Mouse (Mus musculus): Measurements from ENCODE around the gene 4930590J08Rik. TPM values are rescaled to one million over a fixed set of nuclear protein-coding genes. Genes with fewer than 3 reads are reported as not detected.
A peak's percentile ranks its signal among the peaks of the same experiment; 100 is the strongest.

Gene 4930590J08Rik
- total and polyA plus RNA-seq, 3 experiments: 0.33 to 0.42 TPM; not detected in 1

DNA sequence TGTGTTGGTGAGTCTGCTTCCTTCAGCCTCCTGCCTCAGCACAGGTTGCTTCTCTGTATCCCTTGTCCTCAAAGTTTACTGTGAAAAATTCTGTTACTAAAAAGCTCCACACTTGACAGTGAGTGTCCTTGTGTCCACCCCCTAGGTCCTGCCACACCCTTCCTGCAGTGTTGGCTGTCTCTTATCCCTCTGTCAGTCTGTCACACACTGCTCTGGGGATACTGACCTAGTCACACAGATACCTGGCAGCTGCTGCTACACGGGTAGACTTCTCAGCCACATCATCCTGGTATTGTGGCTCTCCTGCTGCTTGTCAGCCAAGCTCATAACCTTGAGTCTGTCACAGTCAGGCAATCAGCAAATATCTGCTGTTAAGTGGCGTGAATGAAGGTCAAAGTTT lies 90.2 kb downstream of the 4930590J08Rik start:
- H3K4me1 ChIP-seq (ENCODE audit: control insufficient read depth in 1 of 2, insufficient read depth in 2 of 2, low read length in 2 of 2): no peaks in the 10 kb centered on the region
- H3K9ac ChIP-seq (ENCODE audit: control insufficient read depth, low read depth, low read length, poor library complexity, severe bottlenecking): no peak overlapping the region
- no peak overlapping the region for H3K4me3 ChIP-seq (ENCODE audit: control insufficient read depth in 1 of 2, insufficient read depth in 1 of 2, low read depth in 2 of 2, low read length in 2 of 2)

DNA sequence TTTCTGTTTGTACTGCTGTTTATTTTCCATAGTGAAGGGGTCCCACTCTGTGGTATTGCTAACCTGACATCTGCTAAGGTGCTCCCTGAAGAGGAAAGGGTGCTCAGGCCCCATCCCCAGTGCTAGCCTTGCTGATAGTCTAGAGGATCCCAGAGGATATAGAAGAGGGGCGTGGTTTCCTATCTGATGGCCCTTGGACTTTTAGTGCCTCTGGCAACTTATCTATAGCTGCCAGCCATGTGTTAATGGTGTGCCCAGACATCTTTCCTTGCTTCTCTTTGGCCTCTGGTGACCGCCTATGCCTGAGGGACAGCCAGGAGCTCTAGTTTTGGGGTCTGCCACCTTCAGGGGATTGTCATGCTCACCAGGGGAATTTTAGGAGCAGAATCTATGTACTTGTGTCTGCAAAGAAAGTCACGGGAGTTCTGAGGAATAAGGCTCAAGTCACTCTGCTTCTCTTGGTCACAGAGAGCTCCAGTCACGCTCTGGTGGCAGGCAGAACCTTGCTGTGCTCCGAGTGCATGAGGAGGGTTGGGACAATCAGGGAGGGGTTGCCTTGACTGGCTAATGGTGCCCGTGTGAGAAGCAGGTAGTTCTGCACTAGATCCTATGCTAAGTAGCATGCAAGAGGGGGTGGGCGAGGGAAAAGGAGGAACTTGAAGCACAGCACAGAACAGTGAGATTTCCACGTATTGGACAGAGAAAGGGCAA lies 91.3 kb downstream of the 4930590J08Rik start:
- Histone ChIP-seq H3K4me1 (ENCODE audit: control insufficient read depth in 1 of 2, insufficient read depth in 2 of 2, low read length in 2 of 2) (no peaks in the 10 kb centered on the region), H3K9me3 (replicated peaks; ENCODE audit: insufficient read depth, low read length) (no peaks in the 10 kb centered on the region), H3K79me2 (ENCODE audit: control insufficient read depth, insufficient read depth, low read length, poor library complexity) (no peaks in the 10 kb centered on the region), H3K4me3 (ENCODE audit: control insufficient read depth in 1 of 2, insufficient read depth in 1 of 2, low read depth in 2 of 2, low read length in 2 of 2) (no peak overlapping the region), H3K9ac (ENCODE audit: control insufficient read depth, low read depth, low read length, poor library complexity, severe bottlenecking) (no peak overlapping the region), H3K36me3 (ENCODE audit: control insufficient read depth in 1 of 2, insufficient read depth in 2 of 2, low read length in 2 of 2) (no peaks in the 10 kb centered on the region), H3K27me3 (ENCODE audit: control insufficient read depth in 1 of 2, insufficient read depth in 2 of 2, low read length in 2 of 2) (no peaks in the 10 kb centered on the region), H3K27ac (ENCODE audit: control insufficient read depth, low read depth, low read length) (no peak overlapping the region)
- peak; percentile 5 for DNase-seq (ENCODE audit: low read depth, low spot score)
- TF ChIP-seq MYC (IDR thresholded peaks at IDR 0.05; ENCODE audit: low read depth, low read length): no peak
- no peak for TF ChIP-seq TAL1 (IDR thresholded peaks at IDR 0.05; ENCODE audit: low read length)
- no peak for TF ChIP-seq GABPA (IDR thresholded peaks at IDR 0.05; ENCODE audit: low read depth, low read length)
- no peak for TF ChIP-seq UBTF (IDR thresholded peaks at IDR 0.05; ENCODE audit: borderline replicate concordance, insufficient read depth, low read depth, low read length)
- TF ChIP-seq KAT2A (conservative IDR thresholded peaks at IDR 0.05; ENCODE audit: low read depth, low read length): no peak
- no peak for TF ChIP-seq GATA1 (IDR thresholded peaks at IDR 0.05; ENCODE audit: low read depth, low read length)
- TF ChIP-seq USF2 (IDR thresholded peaks at IDR 0.05; ENCODE audit: borderline replicate concordance in 1 of 2, insufficient read depth in 1 of 2, low read depth in 1 of 2, low read length in 2 of 2): no peak
- TF ChIP-seq ETS1 (IDR thresholded peaks at IDR 0.05; ENCODE audit: low read depth, low read length): no peak
- no peak for TF ChIP-seq TCF12 (IDR thresholded peaks at IDR 0.05; ENCODE audit: low read depth, low read length)
- no peak for TF ChIP-seq ELF1 (IDR thresholded peaks at IDR 0.05; ENCODE audit: low read depth, low read length)
- TF ChIP-seq POLR2A (IDR thresholded peaks at IDR 0.05; ENCODE audit: control insufficient read depth in 1 of 2, insufficient read depth in 1 of 2, low read depth in 1 of 2, low read length in 2 of 2, poor library complexity in 1 of 2): no peak
- TF ChIP-seq MYB (IDR thresholded peaks at IDR 0.05; ENCODE audit: low read depth, low read length): no peak
- no peak for TF ChIP-seq SIN3A (IDR thresholded peaks at IDR 0.05; ENCODE audit: low read length)
- TF ChIP-seq MAZ (IDR thresholded peaks at IDR 0.05; ENCODE audit: low read depth, low read length): no peak
- no peak for TF ChIP-seq EP300 (IDR thresholded peaks at IDR 0.05; ENCODE audit: low read depth in 1 of 2, low read length in 2 of 2)
- TF ChIP-seq USF1 (IDR thresholded peaks at IDR 0.05; ENCODE audit: low read depth, low read length): no peak
- TF ChIP-seq ZC3H11A (IDR thresholded peaks at IDR 0.05; ENCODE audit: low read depth, low read length): no peak

More for the DNA sequence above, 90.2 kb downstream of the 4930590J08Rik start:
- Histone ChIP-seq H3K36me3 (ENCODE audit: control insufficient read depth in 1 of 2, insufficient read depth in 2 of 2, low read length in 2 of 2) (no peaks in the 10 kb centered on the region), H3K27me3 (ENCODE audit: control insufficient read depth in 1 of 2, insufficient read depth in 2 of 2, low read length in 2 of 2) (no peaks in the 10 kb centered on the region), H3K9me3 (replicated peaks; ENCODE audit: insufficient read depth, low read length) (no peaks in the 10 kb centered on the region), H3K79me2 (ENCODE audit: control insufficient read depth, insufficient read depth, low read length, poor library complexity) (no peaks in the 10 kb centered on the region), H3K27ac (ENCODE audit: control insufficient read depth, low read depth, low read length) (no peak overlapping the region)
- TF ChIP-seq NRF1 (IDR thresholded peaks at IDR 0.05; ENCODE audit: insufficient read depth, low read depth, low read length, poor library complexity, severe bottlenecking) (no peak), CTCF (IDR thresholded peaks at IDR 0.05 in 2 of 3, conservative IDR thresholded peaks at IDR 0.05 in 1 of 3; ENCODE audit: control insufficient read depth in 1 of 3, insufficient read depth in 1 of 3, low read depth in 2 of 3, low read length in 3 of 3, poor library complexity in 1 of 3, severe bottlenecking in 1 of 3) (no peak), SIN3A (IDR thresholded peaks at IDR 0.05; ENCODE audit: low read length) (no peak), MYC (IDR thresholded peaks at IDR 0.05; ENCODE audit: low read depth, low read length) (no peak), POLR2AphosphoS5 (IDR thresholded peaks at IDR 0.05; ENCODE audit: borderline replicate concordance, low read depth, low read length) (no peak), GATA1 (IDR thresholded peaks at IDR 0.05; ENCODE audit: low read depth, low read length) (no peak), GABPA (IDR thresholded peaks at IDR 0.05; ENCODE audit: low read depth, low read length) (no peak)
- DNase-seq (ENCODE audit: low read depth, low spot score): no peak
